In the genomic region with DNA sequence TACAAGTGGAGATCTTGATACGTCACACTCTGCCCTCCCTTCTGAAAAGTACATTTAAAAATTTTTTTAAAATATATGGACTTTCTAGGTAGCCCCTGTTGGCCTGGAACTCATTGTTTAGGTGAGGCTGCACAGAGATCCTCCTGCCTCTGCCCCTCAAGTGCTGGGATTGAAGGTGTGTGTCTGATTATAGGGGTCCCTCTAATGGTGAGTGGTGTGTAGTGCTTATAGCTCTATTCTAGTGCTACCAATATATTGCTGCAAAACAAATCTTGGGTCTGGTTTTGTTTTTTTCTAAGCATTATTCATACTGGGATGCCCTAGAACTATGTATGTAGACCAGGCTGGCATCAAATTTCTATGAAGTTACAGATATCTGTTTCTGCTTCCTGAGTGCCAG, we compare ENCODE assay signal across 19 mouse cellular contexts. TPM values are rescaled to one million over a fixed set of nuclear protein-coding genes. Genes with fewer than 3 reads are reported as not detected.
A peak's percentile ranks its signal among the peaks of the same experiment; 100 is the strongest.
DNase-seq lines count a peak whose midpoint lies in the region; ATAC-seq lines count a peak whose summit lies in the region.
"Had no signal": no experiment of that assay in that cellular context is flagged by ENCODE, and none has a peak within 500 bp of the region (broad histone marks: within the 10 kb centered on the region; RNA-seq: fewer than 3 reads in every experiment).

No protein-coding gene starts in this region.

- H3K27ac ChIP-seq in kidney, embryonic 14.5 days (ENCODE audit: low read depth, low read length): no peak overlapping the region
- H3K27ac ChIP-seq: embryonic facial prominence, embryonic 10.5 days; limb, embryonic 12.5 days; liver, embryonic 15.5 days; neural tube, embryonic 13.5 days; stomach, embryonic 15.5 days had no signal

- H3K4me2 ChIP-seq in kidney, embryonic 14.5 days (replicated peaks; ENCODE audit: low read depth, low read length): no peak overlapping the region
- H3K4me2 ChIP-seq: heart, embryonic 12.5 days; limb, embryonic 12.5 days; liver, embryonic 15.5 days; neural tube, embryonic 13.5 days; stomach, embryonic 15.5 days had no signal

- no peak overlapping the region for H3K9ac ChIP-seq in kidney, embryonic 14.5 days (ENCODE audit: low read depth, low read length)
- H3K9ac ChIP-seq: heart, embryonic 12.5 days; limb, embryonic 12.5 days; liver, embryonic 15.5 days; neural tube, embryonic 13.5 days; stomach, embryonic 15.5 days had no signal

- H3K9me3 ChIP-seq in kidney, embryonic 14.5 days (ENCODE audit: control insufficient read depth, low read length): no peaks in the 10 kb centered on the region
- H3K9me3 ChIP-seq: embryonic facial prominence, embryonic 10.5 days; G1E; heart, embryonic 12.5 days; limb, embryonic 12.5 days; liver, embryonic 15.5 days; neural tube, embryonic 13.5 days; stomach, embryonic 15.5 days had no signal

- H3K4me3 ChIP-seq in kidney, embryonic 14.5 days (ENCODE audit: low read length): no peak overlapping the region
- H3K4me3 ChIP-seq: embryonic facial prominence, embryonic 10.5 days; erythroblast, embryonic 14.5 days; heart, embryonic 12.5 days; limb, embryonic 12.5 days; liver, embryonic 15.5 days; neural tube, embryonic 13.5 days; stomach, embryonic 15.5 days had no signal

- H3K36me3 ChIP-seq in kidney, embryonic 14.5 days (ENCODE audit: control insufficient read depth, insufficient read depth, low read length): peaks cover 19% of the 10 kb centered on the region

- WGBS in kidney, embryonic 14.5 days: 100% methylated on average over 1 of the region's 1 CpGs

- H3K27me3 ChIP-seq in kidney, embryonic 14.5 days (ENCODE audit: control insufficient read depth, insufficient read depth, low read length): no peaks in the 10 kb centered on the region
- H3K27me3 ChIP-seq: heart, embryonic 12.5 days; limb, embryonic 12.5 days; liver, embryonic 15.5 days; neural tube, embryonic 13.5 days; stomach, embryonic 15.5 days had no signal

- ATAC-seq in kidney, embryonic 14.5 days (ENCODE audit: low FRiP score, low TSS enrichment): no peak

- H3K4me1 ChIP-seq in kidney, embryonic 14.5 days (ENCODE audit: control insufficient read depth, insufficient read depth, low read length): no peaks in the 10 kb centered on the region
- H3K4me1 ChIP-seq: embryonic facial prominence, embryonic 10.5 days; heart, embryonic 12.5 days; limb, embryonic 12.5 days; liver, embryonic 15.5 days; stomach, embryonic 15.5 days had no signal

- DNase-seq in cerebellum, postnatal 10 days: peak; percentile 21 to 39
- no peak for DNase-seq in cerebellum, postnatal 4 days (ENCODE audit: low spot score in 2 of 2)
- peak; percentile 3 to 17 for DNase-seq in kidney, postnatal 36 days
- peak; percentile 1 for DNase-seq in retina, postnatal 1 day
- DNase-seq in retina, embryonic 14.5 days (ENCODE audit: low spot score): no peak
- DNase-seq in induced T-regulatory cell, adult 2 months (ENCODE audit: low read depth): peak; percentile 32
- DNase-seq in urinary bladder, postnatal 4 days (ENCODE audit: low spot score in 2 of 2): no peak
- DNase-seq: adrenal gland, postnatal 36 days; cerebellum, postnatal 25 days; gastrocnemius, postnatal 14 days had no signal

RNA-seq across cellular contexts. Expression of a gene that starts 9.3 kb away (rescaled TPM):
- 9.8 and 17.8 TPM in 2 replicates for polyA plus RNA-seq in kidney, embryonic 14.5 days (2014; fragmentation: Nextera tagmentation; extraction: Ambion mirVana)

RNA-seq across cellular contexts. Expression of a gene that starts 50.7 kb away (rescaled TPM):
- 10.3 and 12.5 TPM in 2 replicates for polyA plus RNA-seq in kidney, embryonic 14.5 days (2014; fragmentation: Nextera tagmentation; extraction: Ambion mirVana)

Comparison
In these comparisons a context has a peak if more than half of its experiments do, and no peak if none do; other contexts are left out.
1. DNase-seq: peak in cerebellum, postnatal 10 days (2 of 2), kidney, postnatal 36 days (2 of 2), retina, postnatal 1 day (single experiment) and induced T-regulatory cell, adult 2 months (single experiment); none in cerebellum, postnatal 4 days (0 of 2), retina, embryonic 14.5 days (single experiment) and urinary bladder, postnatal 4 days (0 of 2).